Mouse (Mus musculus): ENCODE results near the gene Hoxb4. TPM values are rescaled to one million over a fixed set of nuclear protein-coding genes. Genes with fewer than 3 reads are reported as not detected.

Hoxb4 gene
- polyA plus RNA-seq, 1 experiment from 2014 or later = 3.3 TPM

- H3K27ac ChIP-seq (ENCODE audit: low read depth, low read length) = peak overlapping the region; percentile 72
- no peaks in the 10 kb centered on the region for H3K36me3 ChIP-seq (ENCODE audit: control insufficient read depth, insufficient read depth, low read length)
- peak overlapping the region; percentile 24 for H3K4me3 ChIP-seq (ENCODE audit: low read length)
- no peaks in the 10 kb centered on the region for H3K9me3 ChIP-seq (ENCODE audit: control insufficient read depth, low read length)
- H3K4me2 ChIP-seq (ENCODE audit: low read length) = peak overlapping the region; percentile 62
- no peak for ATAC-seq
- 5% methylated on average over 20 of the region's 20 CpGs for WGBS
- no peaks in the 10 kb centered on the region for H3K4me1 ChIP-seq (ENCODE audit: control insufficient read depth, insufficient read depth, low read depth, low read length)
- peaks cover 68% of the 10 kb centered on the region for H3K27me3 ChIP-seq (replicated peaks; ENCODE audit: control insufficient read depth, insufficient read depth, low read length)
- H3K9ac ChIP-seq (ENCODE audit: low read depth, low read length) = peak overlapping the region; percentile 45; the same call in 1 of the 2 replicates
Observed at GRCm38 (mm10) chr11:96310183-96310938, 7.7 kb upstream of the Hoxb4 start.

- Histone ChIP-seq H3K4me2 (ENCODE audit: low read length) (peak overlapping the region; percentile 62), H3K9ac (ENCODE audit: low read depth, low read length) (peak overlapping the region; percentile 49; the same call in 1 of the 2 replicates), H3K9me3 (ENCODE audit: control insufficient read depth, low read length) (no peaks in the 10 kb centered on the region), H3K27ac (ENCODE audit: low read depth, low read length) (peak overlapping the region; percentile 49), H3K27me3 (replicated peaks; ENCODE audit: control insufficient read depth, insufficient read depth, low read length) (peaks cover 66% of the 10 kb centered on the region), H3K4me3 (ENCODE audit: low read length) (peak overlapping the region; percentile 24), H3K4me1 (ENCODE audit: control insufficient read depth, insufficient read depth, low read depth, low read length) (no peaks in the 10 kb centered on the region), H3K36me3 (ENCODE audit: control insufficient read depth, insufficient read depth, low read length) (no peaks in the 10 kb centered on the region)
- ATAC-seq = no peak
- WGBS = 8% methylated on average over 6 of the region's 6 CpGs
Observed at GRCm38 (mm10) chr11:96311097-96311496, 7.0 kb upstream of the Hoxb4 start.

- H3K27me3 ChIP-seq (replicated peaks; ENCODE audit: control insufficient read depth, insufficient read depth, low read length) = peaks cover 65% of the 10 kb centered on the region
- H3K4me1 ChIP-seq (ENCODE audit: control insufficient read depth, insufficient read depth, low read depth, low read length) = no peaks in the 10 kb centered on the region
- 1% methylated on average over 31 of the region's 31 CpGs for WGBS
- H3K9ac ChIP-seq (ENCODE audit: low read depth, low read length) = peak overlapping the region; percentile 49
- H3K27ac ChIP-seq (ENCODE audit: low read depth, low read length) = peak overlapping the region; percentile 49
- peak overlapping the region; percentile 62 for H3K4me2 ChIP-seq (ENCODE audit: low read length)
- no peaks in the 10 kb centered on the region for H3K36me3 ChIP-seq (ENCODE audit: control insufficient read depth, insufficient read depth, low read length)
- peak overlapping the region; percentile 24 for H3K4me3 ChIP-seq (ENCODE audit: low read length)
- peak; percentile 93 for ATAC-seq
- H3K9me3 ChIP-seq (ENCODE audit: control insufficient read depth, low read length) = no peaks in the 10 kb centered on the region
Observed at GRCm38 (mm10) chr11:96311520-96312417, 6.3 kb upstream of the Hoxb4 start.

GRCm38 (mm10) chr11:96313134-96313533 lies 4.9 kb upstream of the Hoxb4 start:
- WGBS = 19% methylated on average over 2 of the region's 2 CpGs
- peak overlapping the region; percentile 24; the same call in 1 of the 2 replicates for H3K4me3 ChIP-seq (ENCODE audit: low read length)
- H3K4me2 ChIP-seq (ENCODE audit: low read length) = peak overlapping the region; percentile 62
- no peak overlapping the region; the same call in 1 of the 2 replicates for H3K9ac ChIP-seq (ENCODE audit: low read depth, low read length)
- peaks cover 55% of the 10 kb centered on the region for H3K27me3 ChIP-seq (replicated peaks; ENCODE audit: control insufficient read depth, insufficient read depth, low read length)
- no peaks in the 10 kb centered on the region for H3K36me3 ChIP-seq (ENCODE audit: control insufficient read depth, insufficient read depth, low read length)
- peak overlapping the region; percentile 81 for H3K27ac ChIP-seq (ENCODE audit: low read depth, low read length)
- no peaks in the 10 kb centered on the region for H3K9me3 ChIP-seq (ENCODE audit: control insufficient read depth, low read length)
- H3K4me1 ChIP-seq (ENCODE audit: control insufficient read depth, insufficient read depth, low read depth, low read length) = no peaks in the 10 kb centered on the region
- no peak for ATAC-seq

GRCm38 (mm10) chr11:96313806-96314428 lies 4.2 kb upstream of the Hoxb4 start:
- Histone ChIP-seq H3K4me3 (ENCODE audit: low read length) (peak overlapping the region; percentile 34), H3K27ac (ENCODE audit: low read depth, low read length) (peak overlapping the region; percentile 81), H3K9me3 (ENCODE audit: control insufficient read depth, low read length) (no peaks in the 10 kb centered on the region), H3K4me2 (ENCODE audit: low read length) (peak overlapping the region; percentile 62), H3K9ac (ENCODE audit: low read depth, low read length) (peak overlapping the region; percentile 55), H3K4me1 (ENCODE audit: control insufficient read depth, insufficient read depth, low read depth, low read length) (no peaks in the 10 kb centered on the region; the same call in 1 of the 2 replicates), H3K36me3 (ENCODE audit: control insufficient read depth, insufficient read depth, low read length) (no peaks in the 10 kb centered on the region), H3K27me3 (replicated peaks; ENCODE audit: control insufficient read depth, insufficient read depth, low read length) (peaks cover 55% of the 10 kb centered on the region)
- 8% methylated on average over 12 of the region's 12 CpGs for WGBS
- no peak for ATAC-seq

GRCm38 (mm10) chr11:96314671-96315343 lies 3.3 kb upstream of the Hoxb4 start:
- Histone ChIP-seq H3K9ac (ENCODE audit: low read depth, low read length) (peak overlapping the region; percentile 55), H3K36me3 (ENCODE audit: control insufficient read depth, insufficient read depth, low read length) (no peaks in the 10 kb centered on the region), H3K4me1 (ENCODE audit: control insufficient read depth, insufficient read depth, low read depth, low read length) (no peaks in the 10 kb centered on the region; the same call in 1 of the 2 replicates), H3K9me3 (ENCODE audit: control insufficient read depth, low read length) (no peaks in the 10 kb centered on the region), H3K4me3 (ENCODE audit: low read length) (peak overlapping the region; percentile 34), H3K27me3 (replicated peaks; ENCODE audit: control insufficient read depth, insufficient read depth, low read length) (peaks cover 50% of the 10 kb centered on the region), H3K27ac (ENCODE audit: low read depth, low read length) (peak overlapping the region; percentile 81), H3K4me2 (ENCODE audit: low read length) (peak overlapping the region; percentile 62)
- 2% methylated on average over 34 of the region's 34 CpGs for WGBS
- ATAC-seq = no peak

- no peak for ATAC-seq
- 3% methylated on average over 5 of the region's 5 CpGs for WGBS
- peak overlapping the region; percentile 34 for H3K4me3 ChIP-seq (ENCODE audit: low read length)
- no peaks in the 10 kb centered on the region for H3K9me3 ChIP-seq (ENCODE audit: control insufficient read depth, low read length)
- peaks cover 45% of the 10 kb centered on the region for H3K27me3 ChIP-seq (replicated peaks; ENCODE audit: control insufficient read depth, insufficient read depth, low read length)
- H3K27ac ChIP-seq (ENCODE audit: low read depth, low read length) = peak overlapping the region; percentile 81
- no peaks in the 10 kb centered on the region; the same call in 1 of the 2 replicates for H3K4me1 ChIP-seq (ENCODE audit: control insufficient read depth, insufficient read depth, low read depth, low read length)
- H3K9ac ChIP-seq (ENCODE audit: low read depth, low read length) = peak overlapping the region; percentile 55
- peak overlapping the region; percentile 62 for H3K4me2 ChIP-seq (ENCODE audit: low read length)
- H3K36me3 ChIP-seq (ENCODE audit: control insufficient read depth, insufficient read depth, low read length) = no peaks in the 10 kb centered on the region
Observed at GRCm38 (mm10) chr11:96315344-96315681, 2.8 kb upstream of the Hoxb4 start.

- H3K4me3 ChIP-seq (ENCODE audit: low read length) = no peak overlapping the region; the same call in 1 of the 2 replicates
- no peak for ATAC-seq
- no peaks in the 10 kb centered on the region for H3K36me3 ChIP-seq (ENCODE audit: control insufficient read depth, insufficient read depth, low read length)
- H3K27me3 ChIP-seq (replicated peaks; ENCODE audit: control insufficient read depth, insufficient read depth, low read length) = peaks cover 40% of the 10 kb centered on the region
- H3K9me3 ChIP-seq (ENCODE audit: control insufficient read depth, low read length) = no peaks in the 10 kb centered on the region
- peak overlapping the region; percentile 62 for H3K4me2 ChIP-seq (ENCODE audit: low read length)
- 8% methylated on average over 18 of the region's 18 CpGs for WGBS
- no peaks in the 10 kb centered on the region; the same call in 1 of the 2 replicates for H3K4me1 ChIP-seq (ENCODE audit: control insufficient read depth, insufficient read depth, low read depth, low read length)
- peak overlapping the region; percentile 86 for H3K27ac ChIP-seq (ENCODE audit: low read depth, low read length)
- H3K9ac ChIP-seq (ENCODE audit: low read depth, low read length) = peak overlapping the region; percentile 48
Observed at GRCm38 (mm10) chr11:96316696-96317607, 1.1 kb upstream of the Hoxb4 start.
